Mouse (Mus musculus): ENCODE measurements around the gene Tent2.

DNA sequence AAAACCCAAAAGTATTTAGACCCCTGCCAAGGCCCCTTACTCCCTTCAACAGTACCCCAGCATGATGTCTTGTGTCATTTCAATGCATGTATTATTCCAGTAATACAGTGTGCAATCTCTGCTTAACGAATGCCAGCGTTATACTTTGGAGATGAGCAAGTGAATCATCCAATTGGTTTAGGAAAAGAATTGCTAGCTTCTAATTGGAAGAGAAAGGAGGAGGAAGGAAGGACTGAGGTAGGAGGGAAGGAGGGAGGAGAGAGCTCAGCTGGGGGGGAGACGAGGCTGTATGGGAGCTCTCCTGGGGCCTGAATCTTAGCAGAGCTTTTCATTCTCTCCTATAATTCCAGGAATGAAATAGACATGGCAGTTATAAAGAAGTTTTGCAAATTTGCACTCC, 49.0 kb upstream of the Tent2 start:
- TF ChIP-seq CTCF (IDR thresholded peaks at IDR 0.05; ENCODE audit: control insufficient read depth, insufficient read depth, insufficient replicate concordance, low read depth, low read length) (no peak), POLR2A (IDR thresholded peaks at IDR 0.05; ENCODE audit: control insufficient read depth, low read depth, low read length) (no peak)

All from testis, adult 2 months (tissue).